Mouse (Mus musculus) neural tube, embryonic 15.5 days (tissue): Measurements from ENCODE around the gene Arhgap28. TPM values are rescaled to one million over a fixed set of nuclear protein-coding genes. Genes with fewer than 3 reads are reported as not detected.
A peak's percentile ranks its signal among the peaks of the same experiment; 100 is the strongest.

ENCODE experiments used
- ATAC-seq: fragments of 200-750 bp; cut with Nextera tagmentation; 2 replicates; pipeline ENCODE4 v1.8.0; 2017; ENCODE audit warnings: mild to moderate bottlenecking, moderate TSS enrichment, moderate library complexity; ENCODE audit not compliant: low FRiP score
- H3K27ac ChIP-seq: fragments of 300-500 bp; sonication (generic); replicated peaks from 2 replicates; pipeline ENCODE4 v1.5.1; 2015; ENCODE audit warnings: mild to moderate bottlenecking, inconsistent platforms
- H3K27me3 ChIP-seq: fragments of 300-500 bp; sonication (generic); replicated peaks from 2 replicates; pipeline ENCODE4 v1.6.1; 2015; ENCODE audit warnings: inconsistent platforms
- H3K36me3 ChIP-seq: fragments of 300-500 bp; sonication (generic); 2 replicates; pipeline ENCODE4 v1.6.1; 2015; ENCODE audit warnings: inconsistent platforms
- H3K4me1 ChIP-seq: fragments of 300-500 bp; sonication (generic); 2 replicates; pipeline ENCODE4 v1.6.1; 2015; ENCODE audit warnings: inconsistent platforms
- H3K4me2 ChIP-seq: fragments of 300-500 bp; sonication (generic); 2 replicates; pipeline ENCODE4 v1.6.1; 2015; ENCODE audit warnings: inconsistent platforms, mild to moderate bottlenecking, moderate library complexity
- H3K4me3 ChIP-seq: fragments of 300-500 bp; sonication (generic); replicated peaks from 2 replicates; pipeline ENCODE4 v1.5.1; 2015; ENCODE audit warnings: mild to moderate bottlenecking, inconsistent platforms
- H3K9ac ChIP-seq: fragments of 300-500 bp; sonication (generic); replicated peaks from 2 replicates; pipeline ENCODE4 v1.6.1; 2015; ENCODE audit warnings: mild to moderate bottlenecking, inconsistent platforms
- H3K9me3 ChIP-seq: fragments of 300-500 bp; sonication (generic); replicated peaks from 2 replicates; pipeline ENCODE4 v1.6.1; 2016; ENCODE audit warnings: inconsistent platforms
- WGBS: fragments of 180-500 bp; shearing (Covaris S2); methylation state at CpG from one replicate; pipeline ENCODE4 v1.1.7; 2015; ENCODE audit warnings: mixed read lengths; 5-methylcytosine and 5-hydroxymethylcytosine counted together
- polyA plus RNA-seq: library from polyadenylated mRNA; unstranded; fragments of >200 nt; fragmentation: Nextera tagmentation; extraction: Ambion mirVana; gene quantifications from 2 replicates; pipeline ENCODE4 v1.2.1, GENCODE M21; 2015

Arhgap28 gene
- polyA plus RNA-seq, 1 experiment from 2014 or later, result 8.9 TPM

GRCm38 (mm10) chr17:68004581-68005330 is 836 bp upstream of the Arhgap28 start:
- Histone ChIP-seq H3K4me3 (peak overlapping the region; percentile 76), H3K27me3 (no peaks in the 10 kb centered on the region), H3K9ac (peak overlapping the region; percentile 57), H3K36me3 (no peaks in the 10 kb centered on the region), H3K9me3 (no peaks in the 10 kb centered on the region), H3K4me2 (peak overlapping the region; percentile 94), H3K27ac (peak overlapping the region; percentile 74), H3K4me1 (peaks cover 27% of the 10 kb centered on the region)
- ATAC-seq, result peak; percentile 67
- 4% methylated on average over 10 of the region's 10 CpGs for WGBS

- H3K4me1 ChIP-seq, result peaks cover 30% of the 10 kb centered on the region
- H3K9me3 ChIP-seq, result no peaks in the 10 kb centered on the region
- peak overlapping the region; percentile 76 for H3K4me3 ChIP-seq
- H3K9ac ChIP-seq, result no peak overlapping the region
- no peaks in the 10 kb centered on the region for H3K27me3 ChIP-seq
- 32% methylated on average over 17 of the region's 17 CpGs for WGBS
- no peak for ATAC-seq
- peak overlapping the region; percentile 94 for H3K4me2 ChIP-seq
- no peak overlapping the region for H3K27ac ChIP-seq
- no peaks in the 10 kb centered on the region for H3K36me3 ChIP-seq
Measured at GRCm38 (mm10) chr17:68002608-68003595, 1.0 kb downstream of the Arhgap28 start.

- H3K36me3 ChIP-seq, result no peaks in the 10 kb centered on the region
- no peak overlapping the region for H3K4me2 ChIP-seq
- H3K9me3 ChIP-seq, result no peaks in the 10 kb centered on the region
- no peaks in the 10 kb centered on the region for H3K27me3 ChIP-seq
- WGBS, result 41% methylated on average over 8 of the region's 8 CpGs
- peaks cover 25% of the 10 kb centered on the region for H3K4me1 ChIP-seq
- H3K27ac ChIP-seq, result no peak overlapping the region
- H3K4me3 ChIP-seq, result no peak overlapping the region
- H3K9ac ChIP-seq, result no peak overlapping the region
- no peak for ATAC-seq
Measured at GRCm38 (mm10) chr17:67999801-68000200, 4.1 kb downstream of the Arhgap28 start.

GRCm38 (mm10) chr17:67996769-67997155 is 7.2 kb downstream of the Arhgap28 start:
- H3K4me1 ChIP-seq, result 0 out of 2 replicates have a peak, but pooled peaks cover 4% of the 10 kb centered on the region
- 85% methylated on average over 7 of the region's 7 CpGs for WGBS
- no peak overlapping the region for H3K27ac ChIP-seq
- ATAC-seq, result no peak
- no peak overlapping the region for H3K4me3 ChIP-seq
- H3K36me3 ChIP-seq, result no peaks in the 10 kb centered on the region
- no peak overlapping the region for H3K9ac ChIP-seq
- H3K9me3 ChIP-seq, result no peaks in the 10 kb centered on the region
- H3K4me2 ChIP-seq, result no peak overlapping the region
- no peaks in the 10 kb centered on the region for H3K27me3 ChIP-seq

- H3K9me3 ChIP-seq, result no peaks in the 10 kb centered on the region
- H3K4me2 ChIP-seq, result no peak overlapping the region
- no peaks in the 10 kb centered on the region for H3K27me3 ChIP-seq
- H3K4me1 ChIP-seq, result 0 out of 2 replicates have a peak, but pooled peaks cover 4% of the 10 kb centered on the region
- H3K9ac ChIP-seq, result no peak overlapping the region
- ATAC-seq, result no peak
- 30% methylated on average over 14 of the region's 14 CpGs for WGBS
- no peak overlapping the region for H3K27ac ChIP-seq
- H3K36me3 ChIP-seq, result no peaks in the 10 kb centered on the region
- H3K4me3 ChIP-seq, result no peak overlapping the region
Measured at GRCm38 (mm10) chr17:67996097-67996768, 7.7 kb downstream of the Arhgap28 start.

- no peak overlapping the region for H3K4me3 ChIP-seq
- H3K9ac ChIP-seq, result no peak overlapping the region
- no peaks in the 10 kb centered on the region for H3K9me3 ChIP-seq
- no peak overlapping the region for H3K4me2 ChIP-seq
- H3K36me3 ChIP-seq, result no peaks in the 10 kb centered on the region
- WGBS, result 84% methylated on average over 2 of the region's 2 CpGs
- no peak for ATAC-seq
- no peak overlapping the region for H3K27ac ChIP-seq
- H3K4me1 ChIP-seq, result 0 out of 2 replicates have a peak, but pooled peaks cover 4% of the 10 kb centered on the region
- H3K27me3 ChIP-seq, result no peaks in the 10 kb centered on the region
Measured at GRCm38 (mm10) chr17:67995277-67995819, 8.6 kb downstream of the Arhgap28 start.

GRCm38 (mm10) chr17:67994861-67995260 is 9.1 kb downstream of the Arhgap28 start:
- ATAC-seq, result no peak
- Histone ChIP-seq H3K4me3 (no peak overlapping the region), H3K36me3 (no peaks in the 10 kb centered on the region), H3K4me2 (no peak overlapping the region), H3K27me3 (no peaks in the 10 kb centered on the region), H3K9ac (no peak overlapping the region), H3K4me1 (0 out of 2 replicates have a peak, but pooled peaks cover 3% of the 10 kb centered on the region), H3K27ac (no peak overlapping the region), H3K9me3 (no peaks in the 10 kb centered on the region)
- 84% methylated on average over 7 of the region's 7 CpGs for WGBS

GRCm38 (mm10) chr17:67993371-67994045 is 10.4 kb downstream of the Arhgap28 start:
- WGBS, result 93% methylated on average over 2 of the region's 2 CpGs
- Histone ChIP-seq H3K4me2 (no peak overlapping the region), H3K36me3 (no peaks in the 10 kb centered on the region), H3K27ac (no peak overlapping the region), H3K27me3 (no peaks in the 10 kb centered on the region), H3K4me3 (no peak overlapping the region), H3K4me1 (peaks cover 9% of the 10 kb centered on the region; the same call in 1 of the 2 replicates), H3K9ac (no peak overlapping the region), H3K9me3 (no peaks in the 10 kb centered on the region)
- ATAC-seq, result no peak

- Histone ChIP-seq H3K9me3 (no peaks in the 10 kb centered on the region), H3K36me3 (no peaks in the 10 kb centered on the region), H3K27ac (no peak overlapping the region), H3K4me3 (no peak overlapping the region), H3K4me1 (peaks cover 9% of the 10 kb centered on the region; the same call in 1 of the 2 replicates), H3K9ac (no peak overlapping the region), H3K4me2 (no peak overlapping the region), H3K27me3 (no peaks in the 10 kb centered on the region)
- 74% methylated on average over 5 of the region's 5 CpGs for WGBS
- ATAC-seq, result no peak
Measured at GRCm38 (mm10) chr17:67989716-67990115, 14.2 kb downstream of the Arhgap28 start.

GRCm38 (mm10) chr17:67988920-67989621 is 14.8 kb downstream of the Arhgap28 start:
- 67% methylated on average over 15 of the region's 15 CpGs for WGBS
- H3K4me2 ChIP-seq, result no peak overlapping the region
- ATAC-seq, result no peak

More at GRCm38 (mm10) chr17:67988920-67989621, 14.8 kb downstream of the Arhgap28 start:
- Histone ChIP-seq H3K36me3 (no peaks in the 10 kb centered on the region), H3K9me3 (no peaks in the 10 kb centered on the region), H3K27ac (no peak overlapping the region; the same call in 1 of the 2 replicates), H3K27me3 (no peaks in the 10 kb centered on the region), H3K4me1 (peaks cover 9% of the 10 kb centered on the region; the same call in 1 of the 2 replicates), H3K9ac (no peak overlapping the region), H3K4me3 (no peak overlapping the region)
